Mouse (Mus musculus): ENCODE measurements around the gene Olfr598.
"Not testable (repeated sequence)": the region's sequence is repeated elsewhere in the genome, so short reads cannot be mapped to it uniquely, and the experiment has no call there.

Olfr598 gene

GRCm38 (mm10) chr7:103323268-103323667, at the start of gene Olfr598:
Olfr598 (plus strand) TSS chr7:103323568.
- no peak for DNase-seq (ENCODE audit: low read depth, low spot score)

DNA sequence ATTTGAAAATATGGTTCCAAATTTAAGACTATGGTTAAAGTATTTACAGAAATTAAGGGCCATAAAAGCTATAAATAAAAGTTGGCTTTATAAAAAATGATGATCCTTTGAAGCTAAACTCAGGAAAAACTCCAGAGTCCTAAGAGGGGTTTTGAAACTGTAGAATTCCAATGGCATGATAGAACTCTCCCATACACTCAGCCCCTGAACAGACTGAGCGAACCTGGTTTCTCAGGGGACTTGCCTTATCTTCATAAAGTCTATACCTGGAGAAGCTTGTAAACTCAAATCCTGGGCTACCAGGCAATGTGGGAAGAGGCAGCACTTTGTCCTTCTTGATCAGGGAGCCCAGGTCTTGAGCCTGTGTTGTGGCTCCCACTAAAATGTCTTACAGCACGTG, 18.0 kb upstream of the Olfr598 start, which contains the start of gene Olfr596:
Gene Olfr596, plus strand, starts transcription at position 301 of the 400 bp plus-strand sequence.
- DNase-seq (ENCODE audit: low read depth, low spot score) = not testable (repeated sequence)

DNA sequence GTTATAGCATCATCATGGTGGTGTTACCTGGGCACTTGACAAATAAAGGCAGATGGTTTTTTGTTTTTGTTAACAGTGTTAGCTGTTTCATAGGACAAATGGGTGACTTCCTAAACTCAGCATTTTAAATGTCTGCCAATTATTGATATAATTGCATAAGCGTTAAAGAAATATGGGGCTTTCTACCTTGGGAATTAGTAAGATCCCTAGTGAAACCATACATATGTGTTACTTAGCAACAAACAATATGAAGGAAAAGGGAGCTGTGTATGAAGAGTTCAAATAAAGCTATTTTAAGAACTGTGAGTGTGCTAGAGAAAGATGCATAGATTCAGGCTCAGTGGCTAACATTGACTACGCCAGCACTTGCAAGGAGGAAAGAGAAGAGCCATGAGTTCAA, 7.4 kb upstream of the Olfr598 start, which contains the start of gene Olfr597:
Gene Olfr597, plus strand, starts transcription at position 301 of the 400 bp plus-strand sequence.
- not testable (repeated sequence) for DNase-seq (ENCODE audit: low read depth, low spot score)

DNA sequence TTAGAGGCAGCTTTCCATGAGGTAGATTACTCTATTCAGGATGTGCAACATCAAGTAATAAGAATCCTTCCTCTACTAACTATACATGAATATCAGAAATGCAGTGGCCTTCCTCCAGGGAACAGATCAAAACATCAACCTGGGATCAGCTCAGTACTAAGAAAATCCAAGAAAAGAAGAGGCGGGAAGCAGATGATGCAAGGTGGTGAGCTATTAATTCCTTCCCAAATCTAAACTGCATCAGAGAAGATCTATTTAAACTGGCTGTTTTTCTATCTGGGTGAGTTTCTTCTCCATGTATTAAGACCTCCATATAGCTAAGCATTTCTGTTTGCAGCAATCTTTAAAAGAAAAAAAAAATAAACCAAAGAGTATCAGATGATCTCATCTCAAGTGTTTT, 12.2 kb downstream of the Olfr598 start, which contains the start of gene Olfr599:
Gene Olfr599, plus strand, starts transcription at position 301 of the 400 bp plus-strand sequence.
- no peak for DNase-seq (ENCODE audit: low read depth, low spot score)

DNA sequence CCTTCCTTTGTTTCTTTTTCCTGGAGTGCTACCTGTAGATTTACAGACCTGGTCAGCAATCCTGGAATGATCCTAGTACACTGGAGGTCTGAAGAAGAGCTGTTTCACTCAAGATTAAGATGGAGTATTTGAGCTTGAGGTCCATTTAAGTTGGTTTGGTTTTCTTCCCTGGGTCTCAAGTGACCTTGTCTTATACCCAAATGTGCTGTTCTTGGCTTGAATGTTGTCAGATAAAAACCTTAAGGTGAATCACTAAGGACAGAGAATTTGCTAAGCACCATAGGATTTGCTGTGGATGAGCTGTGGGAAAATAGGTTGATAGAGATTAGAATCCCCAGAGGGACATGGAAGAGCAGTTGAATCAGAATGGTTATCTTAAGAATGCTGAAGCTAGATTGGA, 26.2 kb downstream of the Olfr598 start, which contains the start of gene Olfr600:
Gene Olfr600, minus strand, starts transcription at position 101 of the 400 bp plus-strand sequence.
- DNase-seq (ENCODE audit: low read depth, low spot score) = no peak

GRCm38 (mm10) chr7:103362555-103362954, 39.2 kb downstream of the Olfr598 start, which contains the start of gene Olfr601:
Olfr601 (minus strand) TSS chr7:103362655.
- no peak for DNase-seq (ENCODE audit: low read depth, low spot score)
